Mouse (Mus musculus) small intestine, adult 2 months (tissue): ENCODE data around the gene Apeh.

ENCODE experiments used
- CTCF ChIP-seq: fragments of 200-500 bp; IDR thresholded peaks from 2 replicates; pipeline ENCODE4 v1.5.1; 2012; ENCODE audit warnings: low read depth, mild to moderate bottlenecking, control low read depth, inconsistent platforms, low read length, moderate library complexity, mixed read lengths; ENCODE audit not compliant: insufficient replicate concordance, insufficient read length; ENCODE audit errors: extremely low read depth
- POLR2A ChIP-seq: fragments of 200-500 bp; IDR thresholded peaks from 2 replicates; pipeline ENCODE4 v1.6.1; 2012; ENCODE audit warnings: low read depth, mild to moderate bottlenecking, control low read depth, inconsistent platforms, low read length, moderate library complexity

GRCm38 (mm10) chr9:108120671-108121070 is 26.3 kb upstream of the Apeh start:
- TF ChIP-seq CTCF (no peak), POLR2A (no peak)
